ENCODE assay signal across 8 mouse cellular contexts in the genomic region with DNA sequence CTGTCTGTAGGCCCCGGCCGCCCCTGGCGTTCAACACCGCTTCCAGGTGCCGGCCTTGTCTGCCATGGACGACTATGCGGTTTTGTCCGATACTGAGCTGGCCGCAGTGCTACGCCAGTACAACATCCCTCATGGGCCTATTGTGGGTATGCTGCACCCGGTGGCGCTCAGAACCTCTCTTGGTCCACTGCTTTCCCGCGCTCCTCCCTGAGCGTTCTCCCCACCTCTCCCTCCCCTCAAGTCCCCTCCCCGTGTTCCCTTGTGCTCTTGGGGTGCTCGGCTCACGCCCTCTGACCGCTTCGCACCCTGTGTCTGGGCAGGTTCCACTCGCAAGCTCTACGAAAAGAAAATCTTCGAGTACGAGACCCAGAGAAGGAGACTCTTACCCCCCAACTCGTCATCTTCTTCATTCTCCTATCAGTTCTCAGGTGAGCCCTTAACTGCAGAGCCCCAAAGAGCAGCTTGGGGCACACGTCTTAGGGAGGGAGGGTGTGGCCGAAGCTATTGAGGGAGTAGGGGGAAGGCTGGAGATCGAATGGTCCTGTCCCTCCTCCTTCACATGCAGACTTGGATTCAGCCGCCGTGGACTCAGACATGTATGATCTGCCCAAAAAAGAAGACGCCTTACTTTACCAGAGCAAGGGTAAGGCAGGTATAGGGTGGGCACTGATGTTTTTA. TPM values are rescaled to one million over a fixed set of nuclear protein-coding genes. Genes with fewer than 3 reads are reported as not detected.
DNase-seq lines count a peak whose midpoint lies in the region; ATAC-seq and TF ChIP-seq lines count a peak whose summit lies in the region.

No protein-coding gene starts in this region.

- CTCF ChIA-PET in Patski (lab: Charles Lee) = no interaction called here

- POLR2A ChIA-PET in Patski (lab: Charles Lee) = interaction anchor here (1.6 kb wide), 1 partner anchor 12 kb away, joined by 5 read pairs; no protein-coding TSS in a partner anchor

- H3K27me3 ChIP-seq in heart, embryonic 15.5 days = no peaks in the 10 kb centered on the region
- H3K27me3 ChIP-seq in Patski = peaks cover 9% of the 10 kb centered on the region
- no peaks in the 10 kb centered on the region for H3K27me3 ChIP-seq in hindbrain, embryonic 12.5 days

- H3K4me2 ChIP-seq in heart, embryonic 15.5 days = peak overlapping the region; percentile 70
- H3K4me2 ChIP-seq in hindbrain, embryonic 12.5 days (replicated peaks) = peak overlapping the region; percentile 67

- no peaks in the 10 kb centered on the region for H3K9me3 ChIP-seq in heart, embryonic 15.5 days (replicated peaks)
- H3K9me3 ChIP-seq in hindbrain, embryonic 12.5 days (replicated peaks) = no peaks in the 10 kb centered on the region

- H3K9ac ChIP-seq in heart, embryonic 15.5 days = peak overlapping the region; percentile 68
- H3K9ac ChIP-seq in hindbrain, embryonic 12.5 days = peak overlapping the region; percentile 74

- no peak for TF ChIP-seq CTCF in Patski (IDR thresholded peaks at IDR 0.05)

- peak overlapping the region; percentile 94 for H3K27ac ChIP-seq in heart, embryonic 15.5 days
- H3K27ac ChIP-seq in hindbrain, embryonic 12.5 days = peak overlapping the region; percentile 92

- in situ Hi-C loops in Patski (cut with MboI; ENCODE audit: low pct_unique_long_range_greater_than_20kb) = no loop called here

- peaks cover 8% of the 10 kb centered on the region; the same call in 1 of the 2 replicates for H3K36me3 ChIP-seq in heart, embryonic 15.5 days
- peaks cover 6% of the 10 kb centered on the region; the same call in 1 of the 2 replicates for H3K36me3 ChIP-seq in hindbrain, embryonic 12.5 days

- DNase-seq in heart, adult 9 months (ENCODE audit: low spot score in 2 of 2) = no peak
- DNase-seq in Patski (ENCODE audit: low read depth, low spot score) = no peak
- DNase-seq in adrenal gland, postnatal 25 days = no peak
- DNase-seq in urinary bladder, postnatal 10 days (ENCODE audit: low spot score) = no peak

- H3K4me3 ChIP-seq in heart, embryonic 15.5 days = peak overlapping the region; percentile 63
- H3K4me3 ChIP-seq in hindbrain, embryonic 12.5 days = peak overlapping the region; percentile 55

- ATAC-seq in heart, embryonic 15.5 days (replicated peaks; ENCODE audit: insufficient number of reproducible peaks, insufficient read depth, low FRiP score, low read depth) = peak; percentile 54
- peak; percentile 28 for ATAC-seq in Patski
- peak; percentile 76 for ATAC-seq in hindbrain, embryonic 12.5 days (ENCODE audit: low FRiP score)
- peak; percentile 21 for ATAC-seq in megakaryocyte progenitor cell, adult 5-6 weeks (replicated peaks; ENCODE audit: poor library complexity)
- ATAC-seq in granulocyte monocyte progenitor cell, adult 5-6 weeks (replicated peaks; ENCODE audit: poor library complexity, severe bottlenecking) = no peak

- 16% methylated on average over 31 of the region's 31 CpGs for whole genome bisulfite sequencing in heart, embryonic 15.5 days
- 24% methylated on average over 24 of the region's 31 CpGs for WGBS in hindbrain, embryonic 12.5 days

- peaks cover 4% of the 10 kb centered on the region for H3K4me1 ChIP-seq in heart, embryonic 15.5 days (replicated peaks)
- H3K4me1 ChIP-seq in hindbrain, embryonic 12.5 days = peaks cover 5% of the 10 kb centered on the region; the same call in 1 of the 2 replicates

RNA-seq across cellular contexts. Expression of a gene that starts 0.5 kb away (rescaled TPM):
- polyA plus RNA-seq in heart, embryonic 15.5 days (2015; fragmentation: Nextera tagmentation; extraction: Ambion mirVana) = 14.5 and 14.9 TPM in 2 replicates
- 88.3 TPM for polyA plus RNA-seq in Patski (2021)
- polyA plus RNA-seq in hindbrain, embryonic 12.5 days (2016; fragmentation: Nextera tagmentation; extraction: Ambion mirVana) = 17.0 and 18.2 TPM in 2 replicates
- total RNA-seq in megakaryocyte progenitor cell, adult 5-6 weeks (2015) = 77.1 and 82.8 TPM in 2 replicates
- 86.7 and 91.7 TPM in 2 replicates for total RNA-seq in megakaryocyte progenitor cell, adult 5-6 weeks (2017)
- total RNA-seq in adrenal gland, postnatal 25 days (2021) = 38.8 and 53.8 TPM in 2 replicates
- total RNA-seq in granulocyte monocyte progenitor cell, adult 5-6 weeks (2014; fragmentation: Nextera tagmentation) = 81.8 and 85.5 TPM in 2 replicates
- total RNA-seq in granulocyte monocyte progenitor cell, adult 5-6 weeks (2017) = 71.0 and 75.6 TPM in 2 replicates

RNA-seq across cellular contexts. Expression of a gene that starts 5.4 kb away (rescaled TPM):
- polyA plus RNA-seq in heart, embryonic 15.5 days (2015; fragmentation: Nextera tagmentation; extraction: Ambion mirVana) = 124 and 188 TPM in 2 replicates
- polyA plus RNA-seq in Patski (2021) = 888 TPM
- 253 and 262 TPM in 2 replicates for polyA plus RNA-seq in hindbrain, embryonic 12.5 days (2016; fragmentation: Nextera tagmentation; extraction: Ambion mirVana)
- total RNA-seq in megakaryocyte progenitor cell, adult 5-6 weeks (2015) = 158 and 196 TPM in 2 replicates
- 495 and 504 TPM in 2 replicates for total RNA-seq in megakaryocyte progenitor cell, adult 5-6 weeks (2017)
- total RNA-seq in adrenal gland, postnatal 25 days (2021) = 138 and 183 TPM in 2 replicates
- 292 and 348 TPM in 2 replicates for total RNA-seq in granulocyte monocyte progenitor cell, adult 5-6 weeks (2014; fragmentation: Nextera tagmentation)
- 465 and 529 TPM in 2 replicates for total RNA-seq in granulocyte monocyte progenitor cell, adult 5-6 weeks (2017)

RNA-seq across cellular contexts. Expression of a gene that starts 15.6 kb away (rescaled TPM):
- 413 and 447 TPM in 2 replicates for polyA plus RNA-seq in heart, embryonic 15.5 days (2015; fragmentation: Nextera tagmentation; extraction: Ambion mirVana)
- 1,219 TPM for polyA plus RNA-seq in Patski (2021)
- 520 and 550 TPM in 2 replicates for polyA plus RNA-seq in hindbrain, embryonic 12.5 days (2016; fragmentation: Nextera tagmentation; extraction: Ambion mirVana)
- total RNA-seq in megakaryocyte progenitor cell, adult 5-6 weeks (2015) = 3,920 and 4,047 TPM in 2 replicates
- total RNA-seq in megakaryocyte progenitor cell, adult 5-6 weeks (2017) = 1,333 and 1,759 TPM in 2 replicates
- total RNA-seq in adrenal gland, postnatal 25 days (2021) = 164 and 380 TPM in 2 replicates
- 5,642 and 5,847 TPM in 2 replicates for total RNA-seq in granulocyte monocyte progenitor cell, adult 5-6 weeks (2014; fragmentation: Nextera tagmentation)
- total RNA-seq in granulocyte monocyte progenitor cell, adult 5-6 weeks (2017) = 1,448 and 1,548 TPM in 2 replicates

RNA-seq across cellular contexts. Expression of a gene that starts 26.7 kb away (rescaled TPM):
- polyA plus RNA-seq in heart, embryonic 15.5 days (2015; fragmentation: Nextera tagmentation; extraction: Ambion mirVana) = 70.3 and 76.6 TPM in 2 replicates
- 76.5 TPM for polyA plus RNA-seq in Patski (2021)
- polyA plus RNA-seq in hindbrain, embryonic 12.5 days (2016; fragmentation: Nextera tagmentation; extraction: Ambion mirVana) = 80.2 and 85.6 TPM in 2 replicates
- total RNA-seq in megakaryocyte progenitor cell, adult 5-6 weeks (2015) = 44.5 and 53.5 TPM in 2 replicates
- 25.8 and 31.0 TPM in 2 replicates for total RNA-seq in megakaryocyte progenitor cell, adult 5-6 weeks (2017)
- total RNA-seq in adrenal gland, postnatal 25 days (2021) = 75.4 and 94.9 TPM in 2 replicates
- total RNA-seq in granulocyte monocyte progenitor cell, adult 5-6 weeks (2014; fragmentation: Nextera tagmentation) = 29.2 and 47.6 TPM in 2 replicates
- total RNA-seq in granulocyte monocyte progenitor cell, adult 5-6 weeks (2017) = 30.8 and 41.0 TPM in 2 replicates

RNA-seq across cellular contexts. Expression of a gene that starts 27.1 kb away (rescaled TPM):
- 14.3 and 17.2 TPM in 2 replicates for polyA plus RNA-seq in heart, embryonic 15.5 days (2015; fragmentation: Nextera tagmentation; extraction: Ambion mirVana)
- 42.2 TPM for polyA plus RNA-seq in Patski (2021)
- polyA plus RNA-seq in hindbrain, embryonic 12.5 days (2016; fragmentation: Nextera tagmentation; extraction: Ambion mirVana) = 6.3 and 6.5 TPM in 2 replicates
- 21.2 and 24.5 TPM in 2 replicates for total RNA-seq in megakaryocyte progenitor cell, adult 5-6 weeks (2015)
- total RNA-seq in megakaryocyte progenitor cell, adult 5-6 weeks (2017) = 7.1 and 17.4 TPM in 2 replicates
- 17.8 and 20.3 TPM in 2 replicates for total RNA-seq in adrenal gland, postnatal 25 days (2021)
- total RNA-seq in granulocyte monocyte progenitor cell, adult 5-6 weeks (2014; fragmentation: Nextera tagmentation) = 28.6 and 34.8 TPM in 2 replicates
- total RNA-seq in granulocyte monocyte progenitor cell, adult 5-6 weeks (2017) = 5.0 and 9.1 TPM in 2 replicates
